Mouse (Mus musculus): ENCODE measurements at regions not wholly inside any gene's neighbourhood (a gene's known extent, or its start where the extent isn't known, plus 50 kb on each side); places are given as distances from the start of the nearest gene placed in this dataset.

DNA sequence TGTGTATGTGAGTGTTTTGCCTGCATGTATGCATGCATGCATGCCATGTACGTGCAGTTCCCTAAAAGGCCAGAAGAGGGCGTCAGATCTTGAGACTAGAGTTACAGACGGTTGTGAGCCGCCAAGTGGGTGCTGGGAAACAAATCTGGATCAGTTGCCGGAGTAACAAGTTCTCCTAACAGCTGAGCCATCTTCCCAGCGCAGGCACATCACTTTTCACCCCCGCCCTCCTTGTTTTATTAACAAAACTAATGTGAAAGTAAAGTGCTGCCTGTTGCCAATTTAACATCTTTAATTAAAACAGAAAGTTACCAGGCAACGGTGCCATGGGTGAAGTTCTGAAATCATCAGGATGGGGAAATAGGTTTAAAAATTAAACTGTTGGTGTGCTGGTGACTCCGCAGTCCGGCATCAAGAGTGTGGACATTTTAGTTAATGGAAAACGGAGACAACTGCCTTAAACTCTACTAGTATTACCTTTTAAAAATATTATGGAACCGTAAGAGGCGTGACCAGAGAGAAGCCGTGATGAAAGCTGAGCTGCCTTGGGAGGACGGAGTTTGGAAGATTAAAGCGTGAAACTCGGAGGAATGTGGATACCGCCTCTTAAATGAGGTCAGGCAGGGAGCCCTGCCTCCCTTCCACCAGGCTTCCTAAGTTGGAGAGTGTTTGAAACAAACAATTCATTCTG is 91.9 kb upstream of the Lsm14a start:
- no peak for DNase-seq

- DNase-seq = no peak
Observed at GRCm38 (mm10) chr7:34483368-34483767, 90.3 kb upstream of the Lsm14a start.

GRCm38 (mm10) chr7:34480771-34481170 is 87.7 kb upstream of the Lsm14a start:
- DNase-seq = no peak

DNA sequence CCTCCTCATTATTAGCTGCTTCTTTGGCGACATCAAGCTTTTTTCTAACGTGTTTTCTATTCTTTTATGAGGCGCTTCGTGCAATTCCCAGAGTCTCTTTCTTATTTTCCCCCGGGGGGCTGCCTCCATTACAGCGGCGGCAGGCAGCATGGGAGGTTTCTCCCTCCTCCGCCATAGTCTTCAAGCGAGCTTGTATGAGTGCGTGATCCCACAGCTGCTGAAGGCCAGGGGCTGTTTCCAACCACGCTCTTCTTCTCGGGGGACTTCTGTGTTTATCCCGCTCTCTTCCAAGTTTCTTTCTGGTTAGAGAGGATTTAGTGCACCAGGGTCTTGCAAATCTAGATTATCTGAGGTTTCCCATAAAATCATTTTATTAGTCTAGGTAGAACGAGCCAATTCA is 77.9 kb upstream of the Lsm14a start:
- no peak for DNase-seq

DNA sequence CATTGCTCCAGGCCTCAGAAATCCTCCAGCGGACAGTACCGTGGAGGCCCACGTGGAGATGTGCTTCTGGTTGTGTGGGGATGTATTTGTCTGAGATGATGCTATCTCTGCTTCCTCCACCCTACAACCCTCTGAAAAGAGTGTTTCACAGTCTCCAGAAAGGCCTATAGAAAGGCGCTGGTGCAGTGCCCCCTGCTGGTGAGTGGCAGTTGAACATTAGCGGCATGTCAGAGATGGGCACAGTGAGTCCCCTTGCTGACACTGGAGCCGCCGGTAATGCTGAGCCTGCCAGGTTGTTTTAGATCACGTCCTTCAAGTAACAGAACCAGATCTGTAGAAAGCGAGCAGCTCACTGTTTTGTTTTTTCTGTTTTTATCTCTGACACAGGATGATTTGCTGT is 69.0 kb upstream of the Lsm14a start:
- peak; percentile 48 for DNase-seq

DNA sequence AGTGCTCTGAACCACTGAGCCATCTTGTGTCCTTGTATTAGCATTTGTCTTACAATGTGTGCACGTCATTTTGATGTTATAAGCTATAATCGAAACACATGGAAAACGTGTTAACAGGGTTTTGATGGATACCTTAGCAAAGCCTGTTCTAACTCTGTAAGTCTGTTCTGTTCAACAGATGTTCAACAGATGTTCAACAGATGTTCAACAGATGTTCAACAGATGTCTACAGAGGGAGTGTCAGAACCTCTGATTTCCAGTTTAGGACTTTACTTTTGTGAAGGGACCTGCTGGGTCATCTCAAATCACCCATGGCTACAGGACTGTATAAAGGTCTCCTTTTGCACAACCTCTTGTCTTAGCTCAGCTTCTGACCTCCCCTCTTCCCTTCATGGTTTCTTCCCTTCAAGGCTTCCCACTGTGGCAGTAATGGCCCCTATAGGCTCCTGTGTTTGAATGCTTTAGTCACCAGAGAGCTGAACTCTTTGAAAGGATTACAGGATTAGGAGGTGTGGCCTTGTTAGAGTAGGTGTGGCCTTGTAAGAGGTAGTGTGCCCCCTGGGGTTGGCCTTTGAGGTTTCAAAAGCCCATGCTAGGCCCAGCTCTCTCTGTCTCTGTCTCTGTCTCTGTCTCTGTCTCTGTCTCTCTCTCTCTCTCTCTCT is 66.8 kb upstream of the Lsm14a start:
- no peak for DNase-seq

- no peak for DNase-seq
Observed at GRCm38 (mm10) chr7:34458851-34459250, 65.7 kb upstream of the Lsm14a start.

- no peak for DNase-seq
Observed at GRCm38 (mm10) chr7:34448364-34448763, 55.2 kb upstream of the Lsm14a start.

DNA sequence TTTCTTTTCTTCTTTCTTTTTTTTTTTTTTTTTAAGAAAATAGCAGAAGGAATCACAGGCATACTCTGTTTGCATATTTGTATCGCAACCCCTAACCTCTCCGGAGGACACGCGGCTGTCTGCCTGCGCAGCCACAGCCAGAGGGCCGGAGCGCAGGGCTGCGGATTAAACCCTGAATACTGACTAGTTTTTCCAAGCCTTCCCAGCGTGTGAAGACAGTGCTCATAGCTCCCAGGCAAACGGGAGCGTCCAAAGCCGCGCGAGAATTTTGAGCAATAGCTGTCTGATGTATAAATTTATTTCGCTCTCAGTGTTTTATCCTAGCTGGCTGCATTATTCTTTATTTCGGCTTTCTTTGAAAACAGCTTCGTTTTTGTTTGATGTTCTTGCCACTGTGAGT is 51.1 kb upstream of the Lsm14a start:
- DNase-seq = peak; percentile 8
